8 mouse cellular contexts compared by ENCODE assay signal in genomic region chr2:84734351-84734864, GRCm38 (mm10). TPM values are rescaled to one million over a fixed set of nuclear protein-coding genes. Genes with fewer than 3 reads are reported as not detected.
A peak's percentile ranks its signal among the peaks of the same experiment; 100 is the strongest.
DNase-seq lines count a peak whose midpoint lies in the region; ATAC-seq and TF ChIP-seq lines count a peak whose summit lies in the region.

No protein-coding gene starts in this region.

- H3K27me3 ChIP-seq in liver, embryonic 14.5 days (ENCODE audit: control insufficient read depth, insufficient read depth, low read length): peaks cover 8% of the 10 kb centered on the region
- 0 out of 2 replicates have a peak, but pooled peaks cover 2% of the 10 kb centered on the region for H3K27me3 ChIP-seq in stomach, postnatal 0 days (ENCODE audit: control insufficient read depth, insufficient read depth, low read length)

- peak overlapping the region; percentile 95 for H3K4me2 ChIP-seq in liver, embryonic 14.5 days (ENCODE audit: low read depth)
- peak overlapping the region; percentile 54 for H3K4me2 ChIP-seq in stomach, postnatal 0 days (replicated peaks; ENCODE audit: low read depth)

- peak overlapping the region; percentile 86 to 99 for H3K4me3 ChIP-seq in liver, embryonic 14.5 days (ENCODE audit: insufficient read depth in 1 of 2, low read depth in 2 of 2, low read length in 2 of 2)
- H3K4me3 ChIP-seq in stomach, postnatal 0 days (ENCODE audit: low read depth, low read length): peak overlapping the region; percentile 32

- no peak for DNase-seq in frontal cortex, postnatal 25 days (ENCODE audit: low spot score in 2 of 2)
- DNase-seq in spleen, postnatal 10 days (ENCODE audit: low spot score in 2 of 2): peak; percentile 53 to 69
- no peak for DNase-seq in spleen, adult 12 weeks (ENCODE audit: low spot score)
- DNase-seq in forelimb bud, embryonic 11.5 days (ENCODE audit: low read depth, low spot score): peak; percentile 57
- DNase-seq in liver, embryonic 14.5 days (ENCODE audit: low read depth in 3 of 3, low spot score in 3 of 3): no peak
- no peak for DNase-seq in stomach, postnatal 0 days (ENCODE audit: low spot score)
- no peak for DNase-seq in natural killer cell, adult 2 months (ENCODE audit: low spot score in 2 of 2)

- no peak for TF ChIP-seq EP300 in liver, embryonic 14.5 days (IDR thresholded peaks at IDR 0.05; ENCODE audit: low read depth)
- TF ChIP-seq EP300 in stomach, postnatal 0 days (optimal IDR thresholded peaks at IDR 0.05): no peak

- H3K4me1 ChIP-seq in liver, embryonic 14.5 days (replicated peaks; ENCODE audit: control insufficient read depth in 2 of 2, insufficient read depth in 2 of 2, low read length in 1 of 2): peaks cover 69 to 85% of the 10 kb centered on the region in 2 experiments
- H3K4me1 ChIP-seq in stomach, postnatal 0 days (replicated peaks; ENCODE audit: control insufficient read depth, insufficient read depth): peaks cover 5% of the 10 kb centered on the region

- peak; percentile 50 for ATAC-seq in frontal cortex, adult (ENCODE audit: low TSS enrichment)
- no peak for ATAC-seq in liver, embryonic 14.5 days (ENCODE audit: insufficient read depth)
- no peak; the same call in 1 of the 2 replicates for ATAC-seq in stomach, postnatal 0 days (ENCODE audit: low FRiP score, low TSS enrichment)

- H3K9ac ChIP-seq in liver, embryonic 14.5 days (replicated peaks): peak overlapping the region; percentile 86
- peak overlapping the region; percentile 32 for H3K9ac ChIP-seq in stomach, postnatal 0 days (ENCODE audit: low read length)

- TF ChIP-seq CTCF in liver, embryonic 14.5 days (IDR thresholded peaks at IDR 0.05; ENCODE audit: low read depth): no peak
- TF ChIP-seq CTCF in stomach, postnatal 0 days (IDR thresholded peaks at IDR 0.05; ENCODE audit: low read depth): no peak

- no peaks in the 10 kb centered on the region for H3K9me3 ChIP-seq in liver, embryonic 14.5 days (ENCODE audit: control insufficient read depth, low read length)
- no peaks in the 10 kb centered on the region for H3K9me3 ChIP-seq in stomach, postnatal 0 days (ENCODE audit: control insufficient read depth, low read length)

- peak overlapping the region; percentile 100 for H3K27ac ChIP-seq in liver, embryonic 14.5 days
- H3K27ac ChIP-seq in stomach, postnatal 0 days (replicated peaks): 0 out of 2 replicates have a peak overlapping the region, but pooled peaks have one; percentile 24

- peaks cover 39% of the 10 kb centered on the region for H3K36me3 ChIP-seq in liver, embryonic 14.5 days (replicated peaks; ENCODE audit: control insufficient read depth, insufficient read depth, low read depth)
- H3K36me3 ChIP-seq in stomach, postnatal 0 days (ENCODE audit: control insufficient read depth, insufficient read depth, low read length): no peaks in the 10 kb centered on the region

- WGBS in liver, embryonic 14.5 days (ENCODE audit: insufficient replicate concordance): under 1% methylated on average over 11 of the region's 11 CpGs
- under 1% methylated on average over 11 of the region's 11 CpGs for WGBS in stomach, postnatal 0 days

RNA-seq across cellular contexts. Expression of gene Ypel4, which starts 0.6 kb away (rescaled TPM):
- polyA plus RNA-seq in liver, embryonic 14.5 days (2012; rRNA removed): 122 and 145 TPM in 2 replicates
- polyA plus RNA-seq in liver, embryonic 14.5 days (2014; fragmentation: Nextera tagmentation; extraction: Ambion mirVana): 53.4 and 58.1 TPM in 2 replicates
- polyA plus RNA-seq in stomach, postnatal 0 days (2015; fragmentation: Nextera tagmentation; extraction: Ambion mirVana): 1.6 and 2.4 TPM in 2 replicates

RNA-seq across cellular contexts. Expression of gene Clp1, which starts 7.3 kb away (rescaled TPM):
- polyA plus RNA-seq in liver, embryonic 14.5 days (2012; rRNA removed): 22.1 and 27.5 TPM in 2 replicates
- polyA plus RNA-seq in liver, embryonic 14.5 days (2014; fragmentation: Nextera tagmentation; extraction: Ambion mirVana): 50.9 and 54.6 TPM in 2 replicates
- 16.3 and 16.5 TPM in 2 replicates for polyA plus RNA-seq in stomach, postnatal 0 days (2015; fragmentation: Nextera tagmentation; extraction: Ambion mirVana)

RNA-seq across cellular contexts. Expression of gene Gm19426, which starts 9.0 kb away (rescaled TPM):
- 1.1 and 1.8 TPM in 2 replicates for polyA plus RNA-seq in liver, embryonic 14.5 days (2012; rRNA removed)
- 0.98 and 1.1 TPM in 2 replicates for polyA plus RNA-seq in liver, embryonic 14.5 days (2014; fragmentation: Nextera tagmentation; extraction: Ambion mirVana)
- 3.8 and 3.9 TPM in 2 replicates for polyA plus RNA-seq in stomach, postnatal 0 days (2015; fragmentation: Nextera tagmentation; extraction: Ambion mirVana)

RNA-seq across cellular contexts. Expression of gene Zdhhc5, which starts 19.4 kb away (rescaled TPM):
- polyA plus RNA-seq in liver, embryonic 14.5 days (2012; rRNA removed): 17.2 and 17.4 TPM in 2 replicates
- 18.8 and 20.1 TPM in 2 replicates for polyA plus RNA-seq in liver, embryonic 14.5 days (2014; fragmentation: Nextera tagmentation; extraction: Ambion mirVana)
- 24.1 and 29.7 TPM in 2 replicates for polyA plus RNA-seq in stomach, postnatal 0 days (2015; fragmentation: Nextera tagmentation; extraction: Ambion mirVana)

RNA-seq across cellular contexts. Expression of gene Serping1, which starts 40.8 kb away (rescaled TPM):
- 32.4 and 35.4 TPM in 2 replicates for polyA plus RNA-seq in liver, embryonic 14.5 days (2012; rRNA removed)
- 45.4 and 61.5 TPM in 2 replicates for polyA plus RNA-seq in liver, embryonic 14.5 days (2014; fragmentation: Nextera tagmentation; extraction: Ambion mirVana)
- 101 and 103 TPM in 2 replicates for polyA plus RNA-seq in stomach, postnatal 0 days (2015; fragmentation: Nextera tagmentation; extraction: Ambion mirVana)

Comparison
In these comparisons a context has a peak if more than half of its experiments do, and no peak if none do; other contexts are left out.
1. DNase-seq: peak in spleen, postnatal 10 days (2 of 2) and forelimb bud, embryonic 11.5 days (single experiment); none in frontal cortex, postnatal 25 days (0 of 2), spleen, adult 12 weeks (single experiment), liver, embryonic 14.5 days (0 of 3), stomach, postnatal 0 days (single experiment) and natural killer cell, adult 2 months (0 of 2).
2. RNA of gene Ypel4, which starts 0.6 kb away (polyA plus RNA-seq): 53.4 to 145 TPM in liver, embryonic 14.5 days; 1.6 to 2.4 TPM in stomach, postnatal 0 days; every median in the first group is over 10 times any median in the second.